Mouse (Mus musculus) olfactory bulb, adult 2 months (tissue): ENCODE data around the gene Sdhaf2.

Source experiments
- CTCF ChIP-seq: fragments of 200-500 bp; IDR thresholded peaks from 2 replicates; pipeline ENCODE4 v1.5.1; 2012; ENCODE audit warnings: low read depth, mild to moderate bottlenecking, low read length, moderate library complexity; ENCODE audit not compliant: insufficient read depth
- POLR2A ChIP-seq: fragments of 200-500 bp; IDR thresholded peaks from 2 replicates; pipeline ENCODE4 v1.6.1; 2012; ENCODE audit warnings: mild to moderate bottlenecking, low read depth, low read length, moderate library complexity; ENCODE audit not compliant: insufficient read depth

- no peak for TF ChIP-seq CTCF
- no peak for TF ChIP-seq POLR2A
Measured at GRCm38 (mm10) chr19:10500581-10500980, 25.4 kb downstream of the Sdhaf2 start.
